Mouse (Mus musculus) lung, postnatal 10 days (tissue): ENCODE data around the gene Aqp2.
A peak's percentile ranks its signal among the peaks of the same experiment; 100 is the strongest.

Experiments
- DNase-seq: peaks from one replicate; pipeline ENCODE4 v3.0.0; 2021

Gene Aqp2

GRCm38 (mm10) chr15:99590429-99591084 lies 11.7 kb downstream of the Aqp2 start, which contains the start of gene Aqp5:
Gene Aqp5 (plus strand): TSS chr15:99590782.
- DNase-seq: peak; percentile 58

- DNase-seq: peak; percentile 50
Observed at GRCm38 (mm10) chr15:99592177-99592576, 13.3 kb downstream of the Aqp2 start.

- no peak for DNase-seq
Observed at GRCm38 (mm10) chr15:99592877-99593276, 14.0 kb downstream of the Aqp2 start.

- peak; percentile 62 for DNase-seq
Observed at GRCm38 (mm10) chr15:99594951-99595350, 16.1 kb downstream of the Aqp2 start.

GRCm38 (mm10) chr15:99596056-99596687 lies 17.3 kb downstream of the Aqp2 start:
- peak; percentile 90 for DNase-seq

GRCm38 (mm10) chr15:99596841-99597240 lies 18.0 kb downstream of the Aqp2 start:
- no peak for DNase-seq

- no peak for DNase-seq
Observed at GRCm38 (mm10) chr15:99597596-99597995, 18.7 kb downstream of the Aqp2 start.

- no peak for DNase-seq
Observed at GRCm38 (mm10) chr15:99599245-99600070, 20.6 kb downstream of the Aqp2 start.

GRCm38 (mm10) chr15:99600986-99601822 lies 22.3 kb downstream of the Aqp2 start, which contains the start of gene Aqp6:
Gene Aqp6 (plus strand): TSS chr15:99601400.
- DNase-seq: no peak

GRCm38 (mm10) chr15:99601823-99602120 lies 22.9 kb downstream of the Aqp2 start:
- DNase-seq: no peak

- DNase-seq: no peak
Observed at GRCm38 (mm10) chr15:99602206-99602820, 23.5 kb downstream of the Aqp2 start.

- no peak for DNase-seq
Observed at GRCm38 (mm10) chr15:99603216-99603615, 24.4 kb downstream of the Aqp2 start.

- DNase-seq: no peak
Observed at GRCm38 (mm10) chr15:99605595-99605994, 26.7 kb downstream of the Aqp2 start.

GRCm38 (mm10) chr15:99606515-99606914 lies 27.7 kb downstream of the Aqp2 start:
- peak; percentile 42 for DNase-seq

- DNase-seq: no peak
Observed at GRCm38 (mm10) chr15:99607388-99608113, 28.7 kb downstream of the Aqp2 start.

GRCm38 (mm10) chr15:99608382-99609125 lies 29.7 kb downstream of the Aqp2 start:
- DNase-seq: no peak

GRCm38 (mm10) chr15:99611563-99611962 lies 32.7 kb downstream of the Aqp2 start:
- DNase-seq: no peak

- DNase-seq: peak; percentile 47
Observed at GRCm38 (mm10) chr15:99614273-99614672, 35.4 kb downstream of the Aqp2 start.

- peak; percentile 56 for DNase-seq
Observed at GRCm38 (mm10) chr15:99614753-99615152, 35.9 kb downstream of the Aqp2 start.

GRCm38 (mm10) chr15:99615246-99615645 lies 36.4 kb downstream of the Aqp2 start:
- peak; percentile 52 for DNase-seq

- no peak for DNase-seq
Observed at GRCm38 (mm10) chr15:99618595-99618994, 39.7 kb downstream of the Aqp2 start.
